Mouse (Mus musculus) embryonic facial prominence, embryonic 14.5 days (tissue): ENCODE measurements at regions not wholly inside any gene's neighbourhood (a gene's known extent, or its start where the extent isn't known, plus 50 kb on each side); places are given as distances from the start of the nearest gene placed in this dataset.

ENCODE experiments used
- ATAC-seq: fragments of 200-750 bp; cut with Nextera tagmentation; 2 replicates; pipeline ENCODE4 v1.8.0; 2017; ENCODE audit warnings: low read depth, moderate number of reproducible peaks, moderate TSS enrichment
- DNase-seq: peaks from one replicate; pipeline ENCODE4 v3.0.0-alpha.2; 2015; ENCODE audit warnings: low spot score
- H3K27ac ChIP-seq: fragments of 300-500 bp; sonication (generic); replicated peaks from 2 replicates; pipeline ENCODE4 v1.5.1; 2014; ENCODE audit warnings: low read depth, mild to moderate bottlenecking, low read length, moderate library complexity
- H3K27me3 ChIP-seq: fragments of 300-500 bp; sonication (generic); replicated peaks from 2 replicates; pipeline ENCODE4 v1.6.1; 2014; ENCODE audit warnings: low read length; ENCODE audit not compliant: control insufficient read depth, insufficient read depth
- H3K36me3 ChIP-seq: fragments of 300-500 bp; sonication (generic); 2 replicates; pipeline ENCODE4 v1.6.1; 2014; ENCODE audit warnings: low read length, mixed read lengths; ENCODE audit not compliant: control insufficient read depth, insufficient read depth
- H3K4me1 ChIP-seq: fragments of 300-500 bp; sonication (generic); 2 replicates; pipeline ENCODE4 v1.6.1; 2014; ENCODE audit warnings: antibody characterized with exemption, low read length; ENCODE audit not compliant: control insufficient read depth, insufficient read depth
- H3K4me2 ChIP-seq: fragments of 300-500 bp; sonication (generic); 2 replicates; pipeline ENCODE4 v1.6.1; 2014; ENCODE audit warnings: low read depth, mild to moderate bottlenecking, low read length, moderate library complexity, mixed read lengths
- H3K4me3 ChIP-seq: fragments of 300-500 bp; sonication (generic); 2 replicates; pipeline ENCODE4 v1.5.1; 2014; ENCODE audit warnings: low read depth, mild to moderate bottlenecking, low read length
- H3K9ac ChIP-seq: fragments of 300-500 bp; sonication (generic); 2 replicates; pipeline ENCODE4 v1.6.1; 2014; ENCODE audit warnings: low read depth, mild to moderate bottlenecking, low read length, moderate library complexity, mixed read lengths
- H3K9me3 ChIP-seq: fragments of 300-500 bp; sonication (generic); 2 replicates; pipeline ENCODE4 v1.6.1; 2016; ENCODE audit warnings: low read length; ENCODE audit not compliant: control insufficient read depth
- WGBS: fragments of 180-500 bp; shearing (Covaris S2); extraction: QIAGEN DNeasy Blood & Tissue Kit; methylation state at CpG from one replicate; pipeline ENCODE4 v1.1.7; 2014; 5-methylcytosine and 5-hydroxymethylcytosine counted together

- no peaks in the 10 kb centered on the region for H3K36me3 ChIP-seq
- 65% methylated on average over 6 of the region's 6 CpGs for WGBS
- H3K9ac ChIP-seq = no peak overlapping the region
- no peaks in the 10 kb centered on the region for H3K27me3 ChIP-seq
- DNase-seq = no peak
- no peaks in the 10 kb centered on the region for H3K9me3 ChIP-seq
- ATAC-seq = no peak
- no peak overlapping the region for H3K27ac ChIP-seq
- no peak overlapping the region for H3K4me2 ChIP-seq
- H3K4me1 ChIP-seq = no peaks in the 10 kb centered on the region
- no peak overlapping the region for H3K4me3 ChIP-seq
Measured at GRCm38 (mm10) chr9:118404867-118405266, 73.1 kb upstream of the Eomes start.

- Histone ChIP-seq H3K4me1 (no peaks in the 10 kb centered on the region), H3K36me3 (no peaks in the 10 kb centered on the region), H3K27ac (no peak overlapping the region), H3K4me2 (no peak overlapping the region), H3K9me3 (no peaks in the 10 kb centered on the region), H3K9ac (no peak overlapping the region), H3K27me3 (no peaks in the 10 kb centered on the region), H3K4me3 (no peak overlapping the region)
- no peak for ATAC-seq
- no peak for DNase-seq
- WGBS = 69% methylated on average over 9 of the region's 9 CpGs
Measured at GRCm38 (mm10) chr9:118405926-118406518, 72.0 kb upstream of the Eomes start.

GRCm38 (mm10) chr9:118416032-118416431 lies 62.0 kb upstream of the Eomes start:
- Histone ChIP-seq H3K27me3 (no peaks in the 10 kb centered on the region), H3K4me3 (no peak overlapping the region), H3K9me3 (no peaks in the 10 kb centered on the region), H3K4me2 (no peak overlapping the region), H3K9ac (no peak overlapping the region), H3K27ac (no peak overlapping the region), H3K4me1 (no peaks in the 10 kb centered on the region), H3K36me3 (no peaks in the 10 kb centered on the region)
- no peak for DNase-seq
- no peak for ATAC-seq
- 84% methylated on average over 4 of the region's 4 CpGs for WGBS

- no peaks in the 10 kb centered on the region for H3K9me3 ChIP-seq
- WGBS = 85% methylated on average over 6 of the region's 6 CpGs
- no peak overlapping the region for H3K27ac ChIP-seq
- H3K4me2 ChIP-seq = no peak overlapping the region
- DNase-seq (no peak), ATAC-seq (no peak)
- no peak overlapping the region for H3K4me3 ChIP-seq
- no peaks in the 10 kb centered on the region for H3K36me3 ChIP-seq
- no peaks in the 10 kb centered on the region for H3K4me1 ChIP-seq
- no peak overlapping the region for H3K9ac ChIP-seq
- H3K27me3 ChIP-seq = no peaks in the 10 kb centered on the region
Measured at GRCm38 (mm10) chr9:118416475-118416874, 61.5 kb upstream of the Eomes start.

GRCm38 (mm10) chr9:118424344-118424743 lies 53.7 kb upstream of the Eomes start:
- no peak overlapping the region for H3K27ac ChIP-seq
- DNase-seq (no peak), ATAC-seq (no peak)
- no peaks in the 10 kb centered on the region for H3K27me3 ChIP-seq
- no peaks in the 10 kb centered on the region for H3K36me3 ChIP-seq
- H3K9me3 ChIP-seq = no peaks in the 10 kb centered on the region
- H3K4me1 ChIP-seq = no peaks in the 10 kb centered on the region
- H3K4me3 ChIP-seq = no peak overlapping the region
- H3K9ac ChIP-seq = no peak overlapping the region
- 75% methylated on average over 6 of the region's 6 CpGs for WGBS
- no peak overlapping the region for H3K4me2 ChIP-seq
